Mouse (Mus musculus) forebrain, embryonic 11.5 days (tissue): ENCODE measurements at regions not wholly inside any gene's neighbourhood (a gene's known extent, or its start where the extent isn't known, plus 50 kb on each side); places are given as distances from the start of the nearest gene placed in this dataset.

Experiments
- ATAC-seq: fragments of 200-750 bp; cut with Nextera tagmentation; replicated peaks from 2 replicates; pipeline ENCODE4 v1.8.0; 2017; ENCODE audit warnings: moderate TSS enrichment; ENCODE audit not compliant: low FRiP score
- DNase-seq: peaks from one replicate; pipeline ENCODE4 v3.0.0-alpha.2; 2017; ENCODE audit warnings: low spot score
- H3K27ac ChIP-seq: fragments of 300-500 bp; sonication (generic); 2 replicates; pipeline ENCODE4 v1.5.1; 2014; ENCODE audit warnings: low read depth, low read length
- H3K27me3 ChIP-seq: fragments of 300-500 bp; sonication (generic); 2 replicates; pipeline ENCODE4 v1.6.1; 2014; ENCODE audit warnings: mild to moderate bottlenecking, low read length, mixed read lengths; ENCODE audit not compliant: control insufficient read depth, insufficient read depth
- H3K36me3 ChIP-seq: fragments of 300-500 bp; sonication (generic); 2 replicates; pipeline ENCODE4 v1.6.1; 2014; ENCODE audit warnings: mild to moderate bottlenecking, low read length, moderate library complexity, mixed read lengths; ENCODE audit not compliant: control insufficient read depth, insufficient read depth
- H3K4me1 ChIP-seq: fragments of 300-500 bp; sonication (generic); replicated peaks from 2 replicates; pipeline ENCODE4 v1.6.1; 2014; ENCODE audit warnings: low read length, mixed read lengths; ENCODE audit not compliant: control insufficient read depth, insufficient read depth
- H3K4me2 ChIP-seq: fragments of 300-500 bp; sonication (generic); 2 replicates; pipeline ENCODE4 v1.6.1; 2014; ENCODE audit warnings: low read depth, mild to moderate bottlenecking, low read length, moderate library complexity, mixed read lengths; ENCODE audit not compliant: severe bottlenecking
- H3K4me3 ChIP-seq: fragments of 300-500 bp; sonication (generic); 2 replicates; pipeline ENCODE4 v1.5.1; 2014; ENCODE audit warnings: low read depth, low read length
- H3K9ac ChIP-seq: fragments of 300-500 bp; sonication (generic); 2 replicates; pipeline ENCODE4 v1.6.1; 2014; ENCODE audit warnings: low read length
- H3K9me3 ChIP-seq: fragments of 300-500 bp; sonication (generic); 2 replicates; pipeline ENCODE4 v1.6.1; 2016; ENCODE audit warnings: low read length, mixed read lengths; ENCODE audit not compliant: control insufficient read depth
- WGBS: fragments of 180-500 bp; shearing (Covaris S2); extraction: QIAGEN DNeasy Blood & Tissue Kit; methylation state at CpG from one replicate; pipeline ENCODE4 v1.1.7; 2014; 5-methylcytosine and 5-hydroxymethylcytosine counted together

DNA sequence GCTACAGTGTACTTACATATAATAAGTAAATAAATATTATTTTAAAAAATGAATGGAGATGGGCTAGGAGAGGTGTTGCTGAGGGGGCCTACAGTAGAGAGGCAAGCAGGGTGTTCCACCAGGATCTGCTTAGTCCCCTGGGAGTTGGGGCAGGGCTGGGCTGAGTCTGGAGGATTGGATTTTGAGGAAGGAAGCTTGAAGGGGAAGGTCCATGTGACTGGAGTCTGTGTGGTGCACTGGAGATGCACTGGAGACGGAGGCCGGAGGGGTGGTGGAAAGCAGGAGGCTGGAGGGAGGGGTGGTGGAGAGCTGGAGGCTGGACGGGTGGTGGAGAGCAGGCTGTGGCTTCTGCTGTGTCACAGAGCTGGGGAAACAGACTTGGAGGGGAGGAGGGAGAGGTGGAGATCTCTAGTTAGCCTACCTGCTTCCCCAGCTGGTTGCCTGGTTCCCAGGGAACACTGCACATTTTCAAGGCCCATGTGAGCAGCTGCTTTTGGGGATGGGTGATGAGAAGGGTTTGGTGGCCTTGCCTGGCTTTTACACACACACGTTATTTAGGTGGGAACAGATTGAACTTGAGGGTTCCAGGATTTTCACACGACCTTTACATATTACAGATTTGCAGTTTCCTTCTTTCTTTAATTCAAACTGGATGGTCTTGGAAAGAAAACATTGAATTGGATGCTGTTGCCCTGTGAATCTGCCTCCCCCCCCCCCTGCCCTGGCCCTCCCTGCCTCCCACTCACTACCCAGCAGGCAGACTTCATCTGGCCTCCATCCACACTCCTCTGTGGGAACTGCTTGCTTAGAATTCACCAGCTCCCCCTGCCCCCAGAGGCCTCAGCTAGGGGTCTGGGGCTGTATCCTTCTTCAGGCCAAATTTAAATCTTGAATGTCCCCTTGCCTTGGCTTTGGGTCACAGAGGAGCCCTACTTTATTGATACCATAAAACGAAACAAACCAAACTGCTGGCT, 51.7 kb upstream of the Slc35c1 start:
- WGBS: 77% methylated on average over 6 of the region's 6 CpGs
- H3K36me3 ChIP-seq: no peaks in the 10 kb centered on the region
- no peaks in the 10 kb centered on the region for H3K4me1 ChIP-seq
- no peak overlapping the region for H3K4me3 ChIP-seq
- no peak overlapping the region for H3K9ac ChIP-seq
- no peaks in the 10 kb centered on the region for H3K27me3 ChIP-seq
- DNase-seq (no peak), ATAC-seq (no peak)
- H3K9me3 ChIP-seq: no peaks in the 10 kb centered on the region
- no peak overlapping the region for H3K27ac ChIP-seq
- H3K4me2 ChIP-seq: no peak overlapping the region
